Mouse (Mus musculus) cerebellum, adult 2 months (tissue): ENCODE results near the gene Syne1.

Experiments
- CTCF ChIP-seq: fragments of 200-500 bp; IDR thresholded peaks from 2 replicates; pipeline ENCODE4 v1.5.1; 2011; ENCODE audit warnings: low read depth, mild to moderate bottlenecking, control low read depth, low read length, moderate library complexity, borderline replicate concordance; ENCODE audit not compliant: insufficient read depth
- POLR2A ChIP-seq: fragments of 200-500 bp; IDR thresholded peaks from 2 replicates; pipeline ENCODE4 v1.6.1; 2011; ENCODE audit warnings: low read length, control low read depth, borderline replicate concordance; ENCODE audit not compliant: insufficient read depth

- TF ChIP-seq CTCF (no peak), POLR2A (no peak)
These were observed 374.9 kb downstream of the Syne1 start for GRCm38 (mm10) chr10:5176371-5176770.
